Mouse (Mus musculus) ES-E14 (cell line): ENCODE data around the gene Cyp2ab1. TPM values are rescaled to one million over a fixed set of nuclear protein-coding genes. Genes with fewer than 3 reads are reported as not detected.
A peak's percentile ranks its signal among the peaks of the same experiment; 100 is the strongest.

Experiments
- DNase-seq: peaks from one replicate; pipeline ENCODE4 v3.0.0-alpha.2; 2013; ENCODE audit warnings: low read depth, low spot score
- H3K27ac ChIP-seq: 2 replicates; pipeline ENCODE4 v1.5.1; 2012; ENCODE audit warnings: low read depth, mild to moderate bottlenecking, low read length, moderate library complexity, mixed read lengths; ENCODE audit not compliant: poor library complexity, insufficient read depth, severe bottlenecking
- H3K36me3 ChIP-seq: 2 replicates; pipeline ENCODE4 v1.6.1; 2012; ENCODE audit warnings: mild to moderate bottlenecking, low read length, moderate library complexity, mixed read lengths; ENCODE audit not compliant: control insufficient read depth, poor library complexity, insufficient read depth, severe bottlenecking
- H3K4me1 ChIP-seq, 2 experiments: fragments of 150-350 bp in 1 of 2; sonication (generic) in 1 of 2; 2 replicates each; pipeline ENCODE4 v1.6.1; 2012; ENCODE audit warnings: low read length in 2 of 2, mild to moderate bottlenecking in 1 of 2, mixed read lengths in 1 of 2; ENCODE audit not compliant: control insufficient read depth in 2 of 2, insufficient read depth in 2 of 2, poor library complexity in 1 of 2
- H3K4me3 ChIP-seq, 2 experiments: fragments of 150-350 bp in 1 of 2; sonication (generic) in 1 of 2; 2 replicates each; pipeline ENCODE4 v1.5.1; 2012; ENCODE audit warnings: low read length in 2 of 2, low read depth in 1 of 2, mild to moderate bottlenecking in 1 of 2, mixed read lengths in 1 of 2; ENCODE audit not compliant: insufficient read depth in 1 of 2, poor library complexity in 1 of 2, severe bottlenecking in 1 of 2
- H3K9ac ChIP-seq: 2 replicates; pipeline ENCODE4 v1.6.1; 2012; ENCODE audit warnings: low read depth, mild to moderate bottlenecking, low read length, mixed read lengths; ENCODE audit not compliant: poor library complexity, insufficient read depth, severe bottlenecking
- H3K9me3 ChIP-seq: fragments of 150-350 bp; sonication (generic); 2 replicates; pipeline ENCODE4 v1.6.1; 2012; ENCODE audit warnings: low read depth, mild to moderate bottlenecking, low read length; ENCODE audit not compliant: control insufficient read depth, insufficient read depth
- CHD2 ChIP-seq: IDR thresholded peaks from 2 replicates; pipeline ENCODE4 v1.6.1; 2014; ENCODE audit warnings: mild to moderate bottlenecking, low read depth, low read length, inconsistent platforms
- HCFC1 ChIP-seq: IDR thresholded peaks from 2 replicates; pipeline ENCODE4 v1.6.1; 2012; ENCODE audit warnings: low read length, inconsistent platforms, borderline replicate concordance; ENCODE audit not compliant: insufficient read depth
- MAFK ChIP-seq: IDR thresholded peaks from 2 replicates; pipeline ENCODE4 v1.6.1; 2014; ENCODE audit warnings: mild to moderate bottlenecking, low read depth, low read length, inconsistent platforms; ENCODE audit not compliant: insufficient read depth
- ZC3H11A ChIP-seq: IDR thresholded peaks from 2 replicates; pipeline ENCODE4 v1.6.1; 2012; ENCODE audit warnings: low read depth, mild to moderate bottlenecking, inconsistent platforms, low read length, borderline replicate concordance
- ZNF384 ChIP-seq: IDR thresholded peaks from 2 replicates; pipeline ENCODE4 v1.6.1; 2012; ENCODE audit warnings: low read depth, low read length, inconsistent platforms
- in situ Hi-C, 2 experiments: fragments of 600-800 bp; cut with MboI; formaldehyde crosslinking; loops; one replicate each; pipeline ENCODE4 v1.15.1; 2025; ENCODE audit warnings: low sequenced_read_pairs in 2 of 2, inconsistent platforms in 1 of 2; ENCODE audit not compliant: unreplicated experiment in 2 of 2
- total RNA-seq: library from RNA; depleted of rRNA; stranded (reverse); fragments of 300-350 nt; gene quantifications from 2 replicates; pipeline ENCODE4 v1.2.3, GENCODE M21; 2012

The Cyp2ab1 gene
- total RNA-seq, 1 experiment, result 0.36 TPM

- Histone ChIP-seq H3K27ac (no peak overlapping the region), H3K9ac (no peak overlapping the region), H3K4me3 (no peak overlapping the region), H3K4me1 (peaks cover 0 to 2% of the 10 kb centered on the region in 2 experiments; a peak in 2 of 4 replicates), H3K9me3 (no peaks in the 10 kb centered on the region), H3K36me3 (no peaks in the 10 kb centered on the region)
- in situ Hi-C loops, result no loop called here
- no peak for TF ChIP-seq CHD2
- TF ChIP-seq ZC3H11A, result no peak
- TF ChIP-seq MAFK, result no peak
- no peak for TF ChIP-seq HCFC1
- TF ChIP-seq ZNF384, result no peak
- no peak for DNase-seq
These were observed 2.9 kb downstream of the Cyp2ab1 start for GRCm38 (mm10) chr16:20322274-20322673.

GRCm38 (mm10) chr16:20316770-20317169 lies 8.4 kb downstream of the Cyp2ab1 start:
- in situ Hi-C loops, result no loop called here
- Histone ChIP-seq H3K27ac (no peak overlapping the region), H3K9ac (no peak overlapping the region), H3K9me3 (no peaks in the 10 kb centered on the region), H3K4me3 (peak overlapping the region in 1 of 2 experiments; percentile 48; a peak in 1 of 4 replicates), H3K36me3 (no peaks in the 10 kb centered on the region), H3K4me1 (peaks cover 0 to 7% of the 10 kb centered on the region in 2 experiments; a peak in 2 of 4 replicates)
- no peak for TF ChIP-seq MAFK
- DNase-seq, result no peak

- no peaks in the 10 kb centered on the region for H3K9me3 ChIP-seq
- H3K27ac ChIP-seq, result no peak overlapping the region
- H3K4me3 ChIP-seq, result no peak overlapping the region
- no peaks in the 10 kb centered on the region for H3K36me3 ChIP-seq
- TF ChIP-seq MAFK (no peak), ZNF384 (no peak), ZC3H11A (no peak), HCFC1 (no peak), CHD2 (no peak)
- peaks cover 0 to 7% of the 10 kb centered on the region in 2 experiments; a peak in 2 of 4 replicates for H3K4me1 ChIP-seq
- no peak overlapping the region for H3K9ac ChIP-seq
- no peak for DNase-seq
- in situ Hi-C loops, result no loop called here
These were observed 9.9 kb downstream of the Cyp2ab1 start for GRCm38 (mm10) chr16:20315266-20315665.

- H3K27ac ChIP-seq, result no peak overlapping the region
- in situ Hi-C loops, result no loop called here
These were observed 12.9 kb downstream of the Cyp2ab1 start for GRCm38 (mm10) chr16:20312272-20312671.

More at GRCm38 (mm10) chr16:20312272-20312671, 12.9 kb downstream of the Cyp2ab1 start:
- H3K4me3 ChIP-seq, result no peak overlapping the region
- H3K9me3 ChIP-seq, result no peaks in the 10 kb centered on the region
- no peak for TF ChIP-seq CHD2
- TF ChIP-seq ZNF384, result no peak
- no peak for TF ChIP-seq MAFK
- TF ChIP-seq ZC3H11A, result no peak
- no peak for TF ChIP-seq HCFC1
- H3K4me1 ChIP-seq, result peaks cover 0 to 11% of the 10 kb centered on the region in 2 experiments; a peak in 2 of 4 replicates
- no peak for DNase-seq
- H3K36me3 ChIP-seq, result no peaks in the 10 kb centered on the region
- H3K9ac ChIP-seq, result no peak overlapping the region
